Mouse (Mus musculus): ENCODE measurements around the gene Fkbpl. TPM values are rescaled to one million over a fixed set of nuclear protein-coding genes. Genes with fewer than 3 reads are reported as not detected.

Gene Fkbpl
- total RNA-seq, 2 experiments from 2014 or later, result 5.5 to 26.2 TPM

DNA sequence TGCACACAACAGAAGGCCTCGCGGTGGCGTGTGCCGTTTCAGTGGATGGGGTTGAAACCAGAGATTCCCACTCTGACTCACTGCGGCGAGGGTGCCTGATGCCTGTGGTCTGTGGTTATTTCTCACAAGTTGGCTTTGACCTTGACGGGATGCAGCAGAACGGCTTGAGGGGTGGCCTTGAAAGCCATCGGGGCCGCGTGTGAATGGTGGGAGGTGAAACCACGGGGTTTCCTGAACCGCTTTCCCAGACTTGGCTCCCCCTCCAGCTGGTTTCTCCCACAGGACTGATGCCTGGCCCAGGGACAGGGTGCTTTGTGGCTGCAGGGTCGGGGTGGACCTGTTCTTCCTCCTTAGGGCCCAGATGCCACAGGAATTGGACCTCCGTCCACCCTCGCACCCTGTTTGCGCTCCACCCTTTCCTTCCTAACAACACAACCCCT is 36.6 kb downstream of the Fkbpl start:
- no peak for ATAC-seq (replicated peaks; ENCODE audit: low FRiP score, low TSS enrichment, poor library complexity, severe bottlenecking)

DNA sequence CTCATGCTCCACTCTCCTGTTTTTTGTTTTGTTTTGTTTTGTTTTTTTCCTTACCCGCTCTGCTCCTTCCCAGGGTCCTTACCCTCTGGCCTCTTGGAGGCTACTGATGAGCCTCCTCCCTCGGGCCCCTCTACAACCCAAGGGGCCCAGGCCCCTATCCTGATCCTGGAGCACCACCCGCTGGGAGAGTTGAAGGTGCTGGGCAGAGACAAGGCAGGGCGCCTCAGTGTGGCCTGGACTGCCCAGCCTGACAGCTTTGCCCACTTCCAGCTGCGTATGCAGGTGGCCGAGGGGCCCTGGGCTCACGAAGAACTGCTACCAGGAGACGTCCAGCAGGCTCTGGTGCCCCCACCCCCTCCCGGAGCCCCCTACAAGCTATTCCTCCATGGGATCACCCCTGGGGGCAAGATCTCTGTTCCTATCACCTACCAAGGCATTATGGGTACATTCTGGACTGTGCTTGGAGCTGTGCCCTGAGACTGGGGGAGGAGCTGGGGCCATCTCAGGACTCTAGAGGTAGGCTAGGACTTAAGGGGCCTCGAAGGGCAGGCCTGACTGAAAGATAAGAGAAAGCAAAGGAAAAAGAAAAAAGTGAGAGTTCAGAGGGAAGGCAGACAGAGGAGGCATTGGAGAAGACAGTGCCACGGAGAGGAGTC is 37.4 kb downstream of the Fkbpl start:
- no peak for ATAC-seq (replicated peaks; ENCODE audit: low FRiP score, low TSS enrichment, poor library complexity, severe bottlenecking)

GRCm38 (mm10) chr17:34683179-34683578 is 38.6 kb downstream of the Fkbpl start:
- no peak for ATAC-seq (replicated peaks; ENCODE audit: low FRiP score, low TSS enrichment, poor library complexity, severe bottlenecking)

DNA sequence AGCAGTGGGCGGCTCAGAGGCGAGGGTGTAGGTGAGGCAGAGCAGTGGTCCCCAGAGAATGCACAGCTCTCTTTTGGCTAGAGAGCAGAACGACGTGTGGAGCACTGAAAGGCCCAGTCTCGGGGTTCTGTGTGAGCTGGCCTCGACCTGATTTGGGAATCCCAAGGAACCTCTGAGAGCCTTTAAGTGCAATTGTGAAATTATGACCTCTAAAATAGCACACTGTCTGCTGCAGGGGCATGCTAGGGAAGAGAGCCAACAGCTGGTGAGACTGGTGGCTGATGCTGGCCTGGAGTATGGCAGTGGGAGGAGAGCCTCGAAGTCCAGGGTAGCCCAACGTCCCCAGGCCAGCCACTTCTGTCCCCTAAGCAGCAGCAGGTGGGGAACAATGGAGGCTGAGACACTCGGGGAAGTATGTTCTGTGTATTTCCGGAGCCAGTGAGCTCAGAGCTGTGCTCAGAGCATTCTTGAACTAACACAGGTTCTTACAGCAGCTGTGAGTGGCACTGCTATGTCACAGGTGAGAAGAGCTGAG is 39.2 kb downstream of the Fkbpl start:
- no peak for ATAC-seq (replicated peaks; ENCODE audit: low FRiP score, low TSS enrichment, poor library complexity, severe bottlenecking)

DNA sequence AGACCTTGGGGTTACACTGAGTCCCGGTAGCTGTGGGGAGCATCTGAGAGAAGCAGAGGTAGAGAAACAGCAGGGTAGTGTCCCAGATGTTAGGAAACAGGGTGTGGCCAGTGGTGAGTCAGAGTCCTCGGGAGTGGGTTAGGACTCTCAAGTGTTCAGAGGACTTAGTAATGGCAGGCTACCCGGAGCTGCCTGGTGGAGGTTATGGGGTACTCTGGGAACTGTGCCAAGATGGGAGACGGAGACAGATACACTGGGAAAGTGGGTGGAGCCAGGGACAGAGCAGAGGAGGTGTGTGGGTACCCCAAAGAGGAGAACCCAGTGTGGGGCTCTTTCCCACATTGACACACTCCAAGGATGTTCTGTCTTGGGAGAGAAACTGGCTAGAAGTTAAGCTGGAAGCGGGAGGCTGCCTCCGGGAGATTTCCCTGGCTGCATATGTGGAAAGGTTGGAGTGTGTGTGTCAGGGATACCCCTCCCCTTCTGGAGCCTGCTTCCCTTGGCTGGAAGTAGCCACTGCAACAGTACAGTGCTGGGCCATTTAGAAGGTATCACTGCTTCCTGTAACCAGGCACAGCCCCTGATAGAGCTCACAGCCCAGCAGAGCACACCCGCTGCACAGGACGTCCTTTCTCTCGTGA is 39.8 kb downstream of the Fkbpl start:
- ATAC-seq (replicated peaks; ENCODE audit: low FRiP score, low TSS enrichment, poor library complexity, severe bottlenecking), result no peak

DNA sequence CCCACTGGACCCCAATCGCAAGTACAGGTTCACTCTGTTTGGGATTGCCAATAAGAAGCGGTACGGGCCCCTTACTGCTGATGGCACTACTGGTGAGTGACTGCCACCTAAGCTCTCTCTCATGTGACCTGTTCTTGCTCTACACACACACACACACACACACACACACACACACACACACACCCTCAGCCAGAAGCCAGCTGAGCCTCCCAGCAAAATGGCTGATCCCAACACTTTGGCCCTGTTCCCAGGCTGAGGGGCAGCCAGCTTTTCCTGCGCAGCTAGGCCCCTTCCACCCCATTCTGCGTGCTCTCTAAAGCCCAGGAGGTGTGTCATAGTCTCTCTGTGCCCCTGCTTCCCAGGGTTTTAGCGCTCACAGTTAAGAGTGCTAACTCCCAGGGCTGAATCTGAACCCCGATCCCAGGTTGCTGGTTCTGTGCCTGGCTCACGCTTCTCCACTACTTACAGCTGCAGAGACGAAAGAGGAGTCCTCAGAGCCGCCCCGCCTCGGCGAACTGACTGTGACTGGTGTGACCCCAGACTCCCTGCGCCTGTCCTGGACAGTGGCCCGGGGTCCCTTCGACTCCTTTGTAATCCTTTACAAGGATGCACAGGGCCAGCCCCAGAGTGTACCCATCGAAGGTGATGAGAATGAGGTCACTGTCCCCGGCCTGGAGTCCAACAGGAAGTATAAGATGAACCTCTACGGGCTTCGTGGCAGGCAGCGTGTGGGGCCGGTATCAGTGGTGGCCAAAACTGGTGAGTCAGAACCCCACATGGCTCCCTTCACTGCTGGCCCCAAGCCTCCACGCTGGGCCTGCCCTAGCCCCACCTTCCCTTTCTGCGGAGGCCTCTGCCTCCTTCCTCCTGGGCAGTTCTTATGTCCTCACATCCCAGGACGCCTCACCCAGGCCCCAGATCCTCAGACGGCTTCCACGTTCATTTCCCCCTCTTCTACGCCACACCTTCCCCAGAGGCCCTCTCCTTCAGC is 40.9 kb downstream of the Fkbpl start:
- 0 out of 2 replicates have a peak, but pooled peaks have one; percentile 19 for ATAC-seq (replicated peaks; ENCODE audit: low FRiP score, low TSS enrichment, poor library complexity, severe bottlenecking)

GRCm38 (mm10) chr17:34688889-34689288 is 44.3 kb downstream of the Fkbpl start:
- ATAC-seq (replicated peaks; ENCODE audit: low FRiP score, low TSS enrichment, poor library complexity, severe bottlenecking), result no peak

GRCm38 (mm10) chr17:34690458-34690857 is 45.9 kb downstream of the Fkbpl start:
- no peak for ATAC-seq (replicated peaks; ENCODE audit: low FRiP score, low TSS enrichment, poor library complexity, severe bottlenecking)

DNA sequence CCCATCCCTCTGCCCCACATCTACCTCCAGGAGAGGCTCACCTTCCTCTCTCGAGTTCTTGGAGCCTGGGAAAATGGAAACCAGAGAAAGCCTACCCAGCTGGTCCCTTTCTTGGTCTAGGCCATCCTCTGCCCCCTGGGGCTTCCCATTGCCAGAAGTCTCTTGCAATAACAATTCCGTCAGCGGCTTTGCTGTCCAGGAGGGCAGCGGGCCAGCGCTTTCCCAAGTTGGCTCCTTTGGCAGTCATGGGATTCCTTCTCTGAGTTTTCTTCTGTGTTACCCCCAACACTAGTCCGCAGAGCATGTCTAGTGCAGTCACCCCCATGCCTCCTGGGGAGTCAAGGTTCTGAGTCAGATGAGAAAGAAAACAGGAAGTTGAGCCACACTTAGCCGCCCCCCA is 48.3 kb downstream of the Fkbpl start:
- no peak for ATAC-seq (replicated peaks; ENCODE audit: low FRiP score, low TSS enrichment, poor library complexity, severe bottlenecking)

Other genes starting within 250 kb of the Fkbpl start
- 5.4 and 7.7 TPM in 2 replicates for gene BC051142, start 245.9 kb upstream of the Fkbpl start, total RNA-seq (2014; fragmentation: Nextera tagmentation)
- gene BC051142, start 245.9 kb upstream of the Fkbpl start, total RNA-seq (2017), result 1.4 and 4.7 TPM in 2 replicates
- not detected in 2 replicates for gene Btnl4, start 167.4 kb upstream of the Fkbpl start, total RNA-seq (2014; fragmentation: Nextera tagmentation)
- not detected in 2 replicates for gene Btnl4, start 167.4 kb upstream of the Fkbpl start, total RNA-seq (2017)
- gene Btnl6, start 127.4 kb upstream of the Fkbpl start, total RNA-seq (2014; fragmentation: Nextera tagmentation), result not detected in 2 replicates
- gene Btnl6, start 127.4 kb upstream of the Fkbpl start, total RNA-seq (2017), result not detected in 2 replicates
- 0.22 and 0.66 TPM in 2 replicates for gene Notch4, start 80.5 kb upstream of the Fkbpl start, total RNA-seq (2014; fragmentation: Nextera tagmentation)
- 0.11 and 0.75 TPM in 2 replicates for gene Notch4, start 80.5 kb upstream of the Fkbpl start, total RNA-seq (2017)
- 28.0 and 33.0 TPM in 2 replicates for gene Gpsm3, start 55.0 kb upstream of the Fkbpl start, total RNA-seq (2014; fragmentation: Nextera tagmentation)
- gene Gpsm3, start 55.0 kb upstream of the Fkbpl start, total RNA-seq (2017), result 7.8 and 11.2 TPM in 2 replicates
- gene Pbx2, start 53.5 kb upstream of the Fkbpl start, total RNA-seq (2014; fragmentation: Nextera tagmentation), result 31.1 and 31.3 TPM in 2 replicates
- gene Pbx2, start 53.5 kb upstream of the Fkbpl start, total RNA-seq (2017), result 23.2 and 31.1 TPM in 2 replicates
- gene Ager, start 46.9 kb upstream of the Fkbpl start, total RNA-seq (2014; fragmentation: Nextera tagmentation), result 2.6 and 6.6 TPM in 2 replicates
- gene Ager, start 46.9 kb upstream of the Fkbpl start, total RNA-seq (2017), result 0.57 TPM in 1 of 2 replicates, not detected in the other
- gene Rnf5, start 41.1 kb upstream of the Fkbpl start, total RNA-seq (2014; fragmentation: Nextera tagmentation), result 46.9 and 66.2 TPM in 2 replicates
- 13.4 and 20.0 TPM in 2 replicates for gene Rnf5, start 41.1 kb upstream of the Fkbpl start, total RNA-seq (2017)
- 76.3 and 104 TPM in 2 replicates for gene Agpat1, start 40.5 kb upstream of the Fkbpl start, total RNA-seq (2014; fragmentation: Nextera tagmentation)
- 19.0 and 51.2 TPM in 2 replicates for gene Agpat1, start 40.5 kb upstream of the Fkbpl start, total RNA-seq (2017)
- 0.96 and 2.1 TPM in 2 replicates for gene Egfl8, start 28.8 kb upstream of the Fkbpl start, total RNA-seq (2014; fragmentation: Nextera tagmentation)
- gene Egfl8, start 28.8 kb upstream of the Fkbpl start, total RNA-seq (2017), result 2.6 TPM in 1 of 2 replicates, not detected in the other
- gene Ppt2, start 16.3 kb upstream of the Fkbpl start, total RNA-seq (2014; fragmentation: Nextera tagmentation), result 31.3 and 35.4 TPM in 2 replicates
- gene Ppt2, start 16.3 kb upstream of the Fkbpl start, total RNA-seq (2017), result 10.4 and 17.0 TPM in 2 replicates
- 0.59 TPM in 1 of 2 replicates, not detected in the other for gene Prrt1, start 15.2 kb upstream of the Fkbpl start, total RNA-seq (2014; fragmentation: Nextera tagmentation)
- 0.75 TPM in 1 of 2 replicates, not detected in the other for gene Prrt1, start 15.2 kb upstream of the Fkbpl start, total RNA-seq (2017)
- gene Atf6b, start 2.4 kb downstream of the Fkbpl start, total RNA-seq (2014; fragmentation: Nextera tagmentation), result 20.6 and 31.3 TPM in 2 replicates
- gene Atf6b, start 2.4 kb downstream of the Fkbpl start, total RNA-seq (2017), result 8.7 and 11.5 TPM in 2 replicates
- not detected in 2 replicates for gene Tnxb, start 25.8 kb downstream of the Fkbpl start, total RNA-seq (2014; fragmentation: Nextera tagmentation)
- not detected in 2 replicates for gene Tnxb, start 25.8 kb downstream of the Fkbpl start, total RNA-seq (2017)
- gene C4b, start 99.1 kb downstream of the Fkbpl start, total RNA-seq (2014; fragmentation: Nextera tagmentation), result not detected in 2 replicates
- not detected in 2 replicates for gene C4b, start 99.1 kb downstream of the Fkbpl start, total RNA-seq (2017)
- gene Cyp21a1, start 159.8 kb downstream of the Fkbpl start, total RNA-seq (2014; fragmentation: Nextera tagmentation), result not detected in 2 replicates
- not detected in 2 replicates for gene Cyp21a1, start 159.8 kb downstream of the Fkbpl start, total RNA-seq (2017)
- 26.8 and 48.2 TPM in 2 replicates for gene Stk19, start 192.2 kb downstream of the Fkbpl start, total RNA-seq (2014; fragmentation: Nextera tagmentation)
- 14.8 and 30.6 TPM in 2 replicates for gene Stk19, start 192.2 kb downstream of the Fkbpl start, total RNA-seq (2017)
- gene Dxo, start 192.3 kb downstream of the Fkbpl start, total RNA-seq (2014; fragmentation: Nextera tagmentation), result 60.8 and 63.4 TPM in 2 replicates
- 24.4 and 28.1 TPM in 2 replicates for gene Dxo, start 192.3 kb downstream of the Fkbpl start, total RNA-seq (2017)
- gene Skiv2l, start 205.4 kb downstream of the Fkbpl start, total RNA-seq (2014; fragmentation: Nextera tagmentation), result 57.6 and 64.6 TPM in 2 replicates
- 21.0 and 24.2 TPM in 2 replicates for gene Skiv2l, start 205.4 kb downstream of the Fkbpl start, total RNA-seq (2017)
- 59.5 and 64.1 TPM in 2 replicates for gene Nelfe, start 205.6 kb downstream of the Fkbpl start, total RNA-seq (2014; fragmentation: Nextera tagmentation)
- 21.0 and 29.6 TPM in 2 replicates for gene Nelfe, start 205.6 kb downstream of the Fkbpl start, total RNA-seq (2017)
- gene Cfb, start 217.8 kb downstream of the Fkbpl start, total RNA-seq (2014; fragmentation: Nextera tagmentation), result not detected in 2 replicates
- not detected in 2 replicates for gene Cfb, start 217.8 kb downstream of the Fkbpl start, total RNA-seq (2017)
- gene Zbtb12, start 234.7 kb downstream of the Fkbpl start, total RNA-seq (2014; fragmentation: Nextera tagmentation), result 8.0 and 9.4 TPM in 2 replicates
- gene Zbtb12, start 234.7 kb downstream of the Fkbpl start, total RNA-seq (2017), result 4.7 and 10.1 TPM in 2 replicates
- gene Gm20547, start 237.3 kb downstream of the Fkbpl start, total RNA-seq (2014; fragmentation: Nextera tagmentation), result not detected in 2 replicates
- gene Gm20547, start 237.3 kb downstream of the Fkbpl start, total RNA-seq (2017), result not detected in 2 replicates

Data from megakaryocyte-erythroid progenitor cell, adult 5-6 weeks (primary cell).